Mouse (Mus musculus) MEL (cell line): ENCODE measurements around the gene Nfix.

Source experiments
- HCFC1 ChIP-seq: IDR thresholded peaks from 2 replicates; pipeline ENCODE4 v1.6.1; 2012; ENCODE audit warnings: low read depth, mild to moderate bottlenecking, inconsistent platforms, low read length, improper control_type of control experiment, moderate library complexity
- POLR2A ChIP-seq, 2 experiments: IDR thresholded peaks; 2 replicates each; pipeline ENCODE4 v1.6.1; 2011 to 2012; ENCODE audit warnings: low read length in 2 of 2, mild to moderate bottlenecking in 2 of 2, control low read depth in 1 of 2, improper control_type of control experiment in 1 of 2, low read depth in 1 of 2, moderate library complexity in 1 of 2; ENCODE audit not compliant: control insufficient read depth in 1 of 2, insufficient read depth in 1 of 2, poor library complexity in 1 of 2
- USF2 ChIP-seq, 2 experiments: IDR thresholded peaks; 2 replicates each; pipeline ENCODE4 v1.6.1; 2011 to 2012; ENCODE audit warnings: improper control_type of control experiment in 2 of 2, low read length in 2 of 2, borderline replicate concordance in 1 of 2, inconsistent platforms in 1 of 2, low read depth in 1 of 2, mild to moderate bottlenecking in 1 of 2; ENCODE audit not compliant: insufficient read depth in 1 of 2

GRCm38 (mm10) chr8:84708774-84709475, 91.2 kb downstream of the Nfix start:
- TF ChIP-seq USF2 (IDR thresholded peaks at IDR 0.05; ENCODE audit: borderline replicate concordance in 1 of 2, insufficient read depth in 1 of 2, low read depth in 1 of 2, low read length in 2 of 2) (no peak), POLR2A (IDR thresholded peaks at IDR 0.05; ENCODE audit: control insufficient read depth in 1 of 2, insufficient read depth in 1 of 2, low read depth in 1 of 2, low read length in 2 of 2, poor library complexity in 1 of 2) (no peak; a peak in 1 of 4 replicates), HCFC1 (no peak)
